Mouse (Mus musculus) left cerebral cortex, adult 6 months (tissue): Measurements from ENCODE around the gene Olig1. TPM values are rescaled to one million over a fixed set of nuclear protein-coding genes. Genes with fewer than 3 reads are reported as not detected.

Source experiments
- long read RNA-seq, 2 experiments: library from polyadenylated mRNA; unstranded; transcript quantifications; one replicate each; pipeline ENCODE4 v2.0.0; 2019 to 2020
- polyA plus RNA-seq: library from polyadenylated mRNA; unstranded; fragments of <200 nt; fragmentation: Nextera tagmentation; gene quantifications from 2 replicates; pipeline ENCODE4 v1.2.3, GENCODE M21; 2021

The Olig1 gene
- polyA plus RNA-seq, result 55.2 and 63.5 TPM in 2 replicates
- long read RNA-seq, experiment 1, transcript Olig1-201 (1 exons, 2,162 nt), result major isoform, 361 of 361 reads
- long read RNA-seq, experiment 1, partial matches to known transcripts, result 0 of 361 reads
- long read RNA-seq, experiment 1, other reads (novel, unspliced or antisense), result 0 of 361 reads
- long read RNA-seq, experiment 2, transcript Olig1-201 (1 exons, 2,162 nt), result major isoform, 94 of 94 reads
- long read RNA-seq, experiment 2, partial matches to known transcripts, result 0 of 94 reads
- long read RNA-seq, experiment 2, other reads (novel, unspliced or antisense), result 0 of 94 reads

DNA sequence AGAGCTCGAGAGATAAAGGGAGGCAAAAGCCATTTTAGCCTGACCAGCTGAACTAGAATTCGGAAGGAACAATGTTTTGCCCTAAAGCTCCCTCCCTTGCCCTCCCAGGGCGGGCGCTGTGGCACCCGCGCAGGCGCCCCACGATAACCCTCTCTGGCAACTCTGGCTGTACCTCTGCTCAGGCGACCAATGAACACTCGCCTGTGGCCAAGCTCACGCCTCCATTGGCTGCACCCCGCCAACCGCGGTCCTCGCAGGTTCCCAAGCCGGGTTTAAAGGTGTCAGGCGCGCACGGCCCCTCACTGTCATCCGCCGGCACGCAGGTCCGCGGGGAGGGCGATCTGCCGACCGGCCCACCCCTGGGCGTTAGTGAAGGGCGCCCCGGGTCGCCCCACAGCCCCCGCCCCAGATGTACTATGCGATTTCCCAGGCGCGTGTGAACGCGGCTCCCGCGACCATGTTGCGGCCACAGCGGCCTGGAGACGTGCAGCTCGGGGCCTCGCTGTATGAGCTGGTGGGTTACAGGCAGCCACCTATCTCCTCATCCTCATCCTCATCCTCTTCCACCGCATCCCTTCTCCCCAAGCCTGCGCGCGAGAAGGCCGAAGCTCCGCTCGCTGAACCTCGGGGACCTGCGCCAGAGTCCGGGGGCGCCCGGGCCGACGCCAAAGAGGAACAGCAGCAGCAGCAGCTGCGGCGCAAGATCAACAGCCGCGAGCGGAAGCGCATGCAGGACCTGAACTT is at the start of gene Olig1:
Gene Olig1, plus strand, starts transcription at position 305 of the 744 bp plus-strand sequence.

DNA sequence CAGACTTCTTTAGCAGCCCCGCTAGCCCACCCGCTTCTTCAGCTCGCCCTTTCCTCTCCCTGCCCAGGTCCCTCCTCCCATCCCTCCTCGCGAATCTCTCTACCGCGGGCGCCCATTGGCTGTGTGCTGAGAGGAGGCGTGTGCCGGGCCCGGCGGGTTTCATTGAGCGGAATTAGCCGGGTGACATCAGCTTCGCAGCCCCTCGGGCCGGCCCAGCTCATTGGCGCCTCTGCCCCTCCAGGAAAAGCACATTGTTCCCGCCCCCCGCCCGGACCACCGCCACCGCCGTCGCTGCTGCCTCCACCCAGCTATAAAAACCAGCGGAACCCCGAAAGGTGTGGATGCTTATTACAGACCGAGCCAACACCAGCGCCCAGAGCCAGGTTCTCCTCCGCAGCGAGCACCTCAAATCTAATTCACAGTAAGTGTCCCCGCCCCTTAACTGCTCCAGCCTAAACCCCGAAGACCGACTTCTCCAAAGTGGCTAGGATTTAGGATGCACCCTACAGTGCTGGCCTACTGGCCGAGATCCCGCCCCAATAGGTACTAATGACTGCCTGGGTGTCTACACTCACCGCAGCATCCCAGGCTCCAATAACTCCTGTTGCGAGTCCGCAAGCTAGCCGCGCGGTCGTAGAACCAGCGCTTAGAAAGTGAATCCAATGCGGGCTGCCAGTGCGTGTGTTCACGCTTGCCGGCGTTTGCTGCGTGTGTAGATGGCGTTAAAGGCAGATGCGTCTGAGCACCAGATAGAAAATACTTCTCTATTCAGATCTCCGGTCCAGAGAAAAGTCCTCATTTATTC is 44.1 kb upstream of the Olig1 start, which contains the start of gene Olig2:
Gene Olig2, plus strand, starts transcription at position 225 of the 805 bp plus-strand sequence.

Other genes starting within 250 kb of the Olig1 start
- gene Paxbp1, start 225.2 kb upstream of the Olig1 start, polyA plus RNA-seq, result 3.9 and 4.9 TPM in 2 replicates
- gene 4932438H23Rik, start 174.7 kb upstream of the Olig1 start, polyA plus RNA-seq, result 0.59 and 1.5 TPM in 2 replicates
- gene Olig2, start 44.3 kb upstream of the Olig1 start, polyA plus RNA-seq, result 2.9 and 35.6 TPM in 2 replicates
- 50.5 and 56.8 TPM in 2 replicates for gene Ifnar2, start 103.0 kb downstream of the Olig1 start, polyA plus RNA-seq
- not detected in 2 replicates for gene Gm21970, start 121.9 kb downstream of the Olig1 start, polyA plus RNA-seq
- 14.0 and 14.8 TPM in 2 replicates for gene Il10rb, start 136.4 kb downstream of the Olig1 start, polyA plus RNA-seq
- 13.3 and 16.0 TPM in 2 replicates for gene Ifnar1, start 215.5 kb downstream of the Olig1 start, polyA plus RNA-seq